Mouse (Mus musculus) bone marrow macrophage, adult 2 months (primary cell): ENCODE data around the gene Cadps2.

ENCODE experiments used
- CTCF ChIP-seq: IDR thresholded peaks from 2 replicates; pipeline ENCODE4 v1.5.1; 2012; ENCODE audit warnings: low read depth, mild to moderate bottlenecking, low read length, moderate library complexity
- POLR2A ChIP-seq: IDR thresholded peaks from 2 replicates; pipeline ENCODE4 v1.6.1; 2012; ENCODE audit warnings: mild to moderate bottlenecking, low read depth, low read length, borderline replicate concordance

- TF ChIP-seq CTCF (no peak), POLR2A (no peak)
Observed at GRCm38 (mm10) chr6:23876765-23877408, 37.7 kb upstream of the Cadps2 start.
